Mouse (Mus musculus): Measurements from ENCODE around the gene H2-Ob. TPM values are rescaled to one million over a fixed set of nuclear protein-coding genes. Genes with fewer than 3 reads are reported as not detected.

H2-Ob gene
- polyA plus RNA-seq, 1 experiment, result 334 TPM

DNA sequence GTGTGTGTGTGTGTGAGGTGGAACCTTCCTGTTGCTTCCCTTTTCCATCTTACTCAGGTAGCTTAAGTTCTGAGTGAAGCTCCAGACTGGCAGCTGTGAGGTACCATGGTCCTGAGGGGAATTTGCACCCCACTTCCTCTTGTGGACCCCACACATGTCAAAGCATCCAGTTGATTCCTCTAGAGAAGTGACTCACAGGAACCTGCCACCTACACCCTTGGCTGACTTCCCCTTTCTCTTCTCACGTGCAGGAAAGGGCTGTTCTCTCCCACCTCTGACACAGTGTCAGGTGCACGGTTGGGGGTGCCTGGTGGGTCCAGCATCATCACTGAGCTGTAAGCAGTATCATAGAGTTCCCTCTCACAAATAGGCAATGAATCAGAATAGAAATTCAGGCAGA is 54.8 kb downstream of the H2-Ob start:
- DNase-seq (ENCODE audit: low read depth in 1 of 2, low spot score in 2 of 2), result peak; percentile 82 to 96
- WGBS, result 5% methylated on average over 2 of the region's 2 CpGs
- Histone ChIP-seq H3K27me3 (ENCODE audit: control insufficient read depth, insufficient read depth, low read length) (no peaks in the 10 kb centered on the region), H3K4me1 (ENCODE audit: control insufficient read depth, insufficient read depth, insufficient read length) (peaks cover 37% of the 10 kb centered on the region; the same call in 1 of the 2 replicates), H3K4me3 (ENCODE audit: extremely low read depth, insufficient read depth, insufficient read length) (no peak overlapping the region), H3K27ac (ENCODE audit: insufficient read depth, low read length) (peak overlapping the region; percentile 96), H3K36me3 (ENCODE audit: control insufficient read depth, insufficient read depth, low read length) (no peaks in the 10 kb centered on the region)
- peak; percentile 53 for TF ChIP-seq POLR2A (IDR thresholded peaks at IDR 0.05; ENCODE audit: low read depth, low read length)
- TF ChIP-seq CTCF (IDR thresholded peaks at IDR 0.05; ENCODE audit: extremely low read depth, insufficient read depth, insufficient read length, insufficient replicate concordance), result no peak

DNA sequence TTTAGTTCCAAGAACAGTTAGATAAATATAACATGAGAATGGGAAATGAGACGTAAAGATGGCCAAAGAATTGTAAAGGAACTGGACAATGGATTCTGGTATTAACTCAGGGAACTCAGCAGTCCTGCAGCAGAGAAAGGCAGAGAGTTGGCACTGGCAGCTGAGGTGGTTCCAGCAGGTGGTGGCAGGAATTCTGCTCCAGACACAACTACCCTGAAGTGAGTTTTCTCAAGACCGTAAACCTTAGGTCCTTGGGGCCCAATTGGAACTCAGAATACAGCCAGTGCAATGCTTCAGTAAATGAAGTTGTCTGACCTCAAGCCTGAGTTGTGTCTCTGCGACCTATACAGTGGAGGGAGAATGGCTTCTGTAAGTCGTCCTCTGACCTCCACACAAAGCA is 55.5 kb downstream of the H2-Ob start:
- WGBS, result 77% methylated on average over 4 of the region's 4 CpGs
- Histone ChIP-seq H3K4me1 (ENCODE audit: control insufficient read depth, insufficient read depth, insufficient read length) (peaks cover 42% of the 10 kb centered on the region; the same call in 1 of the 2 replicates), H3K4me3 (ENCODE audit: extremely low read depth, insufficient read depth, insufficient read length) (no peak overlapping the region), H3K27me3 (ENCODE audit: control insufficient read depth, insufficient read depth, low read length) (no peaks in the 10 kb centered on the region), H3K27ac (ENCODE audit: insufficient read depth, low read length) (peak overlapping the region; percentile 96), H3K36me3 (ENCODE audit: control insufficient read depth, insufficient read depth, low read length) (no peaks in the 10 kb centered on the region)
- no peak for DNase-seq (ENCODE audit: low read depth in 1 of 2, low spot score in 2 of 2)
- TF ChIP-seq CTCF (IDR thresholded peaks at IDR 0.05; ENCODE audit: extremely low read depth, insufficient read depth, insufficient read length, insufficient replicate concordance) (no peak), POLR2A (IDR thresholded peaks at IDR 0.05; ENCODE audit: low read depth, low read length) (no peak)

DNA sequence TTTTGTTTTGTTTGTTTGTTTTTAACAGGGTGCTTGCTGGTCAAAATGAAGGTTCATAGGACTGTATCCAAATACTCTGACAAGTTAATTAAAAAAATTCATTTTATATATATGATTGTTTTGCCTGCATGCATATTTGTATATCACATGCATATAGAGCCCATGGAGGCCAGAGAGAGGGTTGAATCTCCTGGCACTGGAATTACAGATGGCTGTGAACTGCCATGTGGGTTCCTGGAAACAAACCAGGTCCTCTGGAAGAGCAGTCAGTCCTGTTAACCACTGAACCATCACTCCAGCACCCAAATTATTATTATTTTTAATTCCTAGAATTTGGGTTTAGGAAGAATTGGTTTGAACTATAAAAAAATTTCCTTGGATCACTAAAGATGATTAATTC is 56.6 kb downstream of the H2-Ob start:
- Histone ChIP-seq H3K27me3 (ENCODE audit: control insufficient read depth, insufficient read depth, low read length) (no peaks in the 10 kb centered on the region), H3K4me3 (ENCODE audit: extremely low read depth, insufficient read depth, insufficient read length) (no peak overlapping the region), H3K36me3 (ENCODE audit: control insufficient read depth, insufficient read depth, low read length) (no peaks in the 10 kb centered on the region), H3K27ac (ENCODE audit: insufficient read depth, low read length) (peak overlapping the region; percentile 94), H3K4me1 (ENCODE audit: control insufficient read depth, insufficient read depth, insufficient read length) (peaks cover 45% of the 10 kb centered on the region; the same call in 1 of the 2 replicates)
- no peak for TF ChIP-seq POLR2A (IDR thresholded peaks at IDR 0.05; ENCODE audit: low read depth, low read length)
- TF ChIP-seq CTCF (IDR thresholded peaks at IDR 0.05; ENCODE audit: extremely low read depth, insufficient read depth, insufficient read length, insufficient replicate concordance), result no peak
- no peak for DNase-seq (ENCODE audit: low read depth in 1 of 2, low spot score in 2 of 2)

DNA sequence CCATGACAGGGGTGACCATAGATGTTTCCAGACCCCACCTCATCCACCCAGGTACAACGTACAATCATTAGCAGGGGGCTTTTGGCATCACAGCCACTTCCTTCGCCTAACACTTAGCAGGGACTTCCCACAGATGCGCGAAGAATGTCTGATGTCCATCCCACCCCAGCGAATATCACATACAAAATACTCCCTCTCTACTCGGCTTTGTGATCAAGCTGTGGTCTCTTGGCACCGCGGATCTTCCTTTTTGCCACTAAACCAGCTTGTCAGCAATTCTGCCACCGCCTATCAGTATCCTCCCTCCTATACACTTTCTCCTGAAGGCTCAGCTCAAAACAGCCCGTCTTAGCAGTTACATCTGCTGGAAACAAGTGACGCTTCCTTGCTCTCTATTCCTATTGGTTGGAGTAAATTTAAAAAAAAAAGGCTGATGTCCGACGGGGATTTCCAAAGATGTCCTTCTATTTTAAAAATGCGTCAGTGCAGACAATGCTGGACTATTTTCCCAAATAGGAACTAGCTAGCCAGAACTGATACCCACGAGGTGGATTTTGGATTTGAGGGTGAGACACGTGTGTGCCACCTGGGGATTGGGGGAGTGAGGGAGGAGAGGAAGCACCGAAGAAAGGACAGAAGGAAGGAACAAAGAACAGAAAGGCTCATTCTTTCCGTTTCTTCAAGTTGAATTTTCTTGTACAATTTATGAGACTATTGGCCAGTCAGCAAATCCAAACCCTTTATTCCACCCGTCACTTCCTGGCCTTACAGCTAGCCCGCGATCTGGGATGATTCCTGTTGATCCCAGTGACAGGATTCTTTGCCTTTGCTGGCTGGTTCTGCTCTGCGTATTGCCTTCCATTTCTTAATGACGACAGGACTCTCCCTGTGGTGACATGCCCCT is 57.4 kb downstream of the H2-Ob start:
- peak; percentile 76 to 96 for DNase-seq (ENCODE audit: low read depth in 1 of 2, low spot score in 2 of 2)
- Histone ChIP-seq H3K4me3 (ENCODE audit: extremely low read depth, insufficient read depth, insufficient read length) (peak overlapping the region; percentile 50; the same call in 1 of the 2 replicates), H3K36me3 (ENCODE audit: control insufficient read depth, insufficient read depth, low read length) (no peaks in the 10 kb centered on the region), H3K4me1 (ENCODE audit: control insufficient read depth, insufficient read depth, insufficient read length) (peaks cover 42% of the 10 kb centered on the region; the same call in 1 of the 2 replicates), H3K27me3 (ENCODE audit: control insufficient read depth, insufficient read depth, low read length) (no peaks in the 10 kb centered on the region), H3K27ac (ENCODE audit: insufficient read depth, low read length) (peak overlapping the region; percentile 94)
- 24% methylated on average over 23 of the region's 23 CpGs for WGBS
- TF ChIP-seq POLR2A (IDR thresholded peaks at IDR 0.05; ENCODE audit: low read depth, low read length) (peak; percentile 79), CTCF (IDR thresholded peaks at IDR 0.05; ENCODE audit: extremely low read depth, insufficient read depth, insufficient read length, insufficient replicate concordance) (no peak)

DNA sequence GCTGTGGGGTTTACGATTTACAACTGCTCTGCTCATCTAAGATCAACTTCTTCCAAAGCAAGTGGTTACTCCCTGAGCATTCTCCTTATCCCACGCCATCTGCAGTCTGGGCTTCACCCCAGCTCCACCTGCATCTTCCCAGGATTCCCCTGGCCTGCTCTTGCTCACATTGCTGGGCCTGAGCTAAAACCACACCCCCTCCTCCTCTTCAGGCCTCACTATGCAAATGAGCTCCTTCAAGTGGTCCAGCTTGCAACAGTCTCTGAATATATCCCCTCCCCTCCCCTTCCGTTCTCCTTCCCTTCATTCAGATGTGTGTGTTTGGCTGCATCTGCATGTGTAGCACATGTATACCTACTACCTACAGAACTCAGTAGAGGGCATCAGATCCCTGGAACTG is 60.7 kb downstream of the H2-Ob start:
- Histone ChIP-seq H3K27me3 (ENCODE audit: control insufficient read depth, insufficient read depth, low read length) (no peaks in the 10 kb centered on the region), H3K4me1 (ENCODE audit: control insufficient read depth, insufficient read depth, insufficient read length) (peaks cover 40% of the 10 kb centered on the region; the same call in 1 of the 2 replicates), H3K4me3 (ENCODE audit: extremely low read depth, insufficient read depth, insufficient read length) (no peak overlapping the region), H3K27ac (ENCODE audit: insufficient read depth, low read length) (peak overlapping the region; percentile 93), H3K36me3 (ENCODE audit: control insufficient read depth, insufficient read depth, low read length) (no peaks in the 10 kb centered on the region)
- TF ChIP-seq POLR2A (IDR thresholded peaks at IDR 0.05; ENCODE audit: low read depth, low read length), result no peak; the same call in 1 of the 2 replicates
- no peak for TF ChIP-seq CTCF (IDR thresholded peaks at IDR 0.05; ENCODE audit: extremely low read depth, insufficient read depth, insufficient read length, insufficient replicate concordance)
- 54% methylated on average over 3 of the region's 3 CpGs for WGBS
- peak; percentile 66 to 80 for DNase-seq (ENCODE audit: low read depth in 1 of 2, low spot score in 2 of 2)

DNA sequence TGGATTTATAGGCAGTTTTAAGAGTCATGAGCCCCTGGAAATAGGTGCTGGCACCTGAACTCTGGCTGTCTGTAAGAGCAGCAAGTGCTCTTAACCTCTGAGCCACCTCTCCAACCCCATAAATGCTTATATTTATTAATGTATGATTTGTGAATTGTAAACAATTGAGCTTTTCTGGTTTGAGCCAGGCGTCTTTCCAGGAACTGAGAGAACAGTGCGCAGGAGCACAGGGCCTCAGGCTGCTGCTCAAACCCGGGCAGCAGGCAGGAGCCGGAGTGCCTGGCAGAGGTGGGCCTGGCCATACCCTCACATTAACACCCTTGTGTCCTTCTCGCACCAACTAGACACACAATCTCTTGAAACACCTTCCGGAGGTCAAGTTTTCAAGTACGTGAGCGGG is 61.4 kb downstream of the H2-Ob start:
- H3K4me1 ChIP-seq (ENCODE audit: control insufficient read depth, insufficient read depth, insufficient read length), result peaks cover 37% of the 10 kb centered on the region; the same call in 1 of the 2 replicates
- H3K36me3 ChIP-seq (ENCODE audit: control insufficient read depth, insufficient read depth, low read length), result no peaks in the 10 kb centered on the region
- WGBS, result 94% methylated on average over 8 of the region's 8 CpGs
- TF ChIP-seq POLR2A (IDR thresholded peaks at IDR 0.05; ENCODE audit: low read depth, low read length), result no peak
- no peak for TF ChIP-seq CTCF (IDR thresholded peaks at IDR 0.05; ENCODE audit: extremely low read depth, insufficient read depth, insufficient read length, insufficient replicate concordance)
- H3K27me3 ChIP-seq (ENCODE audit: control insufficient read depth, insufficient read depth, low read length), result no peaks in the 10 kb centered on the region
- H3K27ac ChIP-seq (ENCODE audit: insufficient read depth, low read length), result peak overlapping the region; percentile 91
- no peak overlapping the region for H3K4me3 ChIP-seq (ENCODE audit: extremely low read depth, insufficient read depth, insufficient read length)
- DNase-seq (ENCODE audit: low read depth in 1 of 2, low spot score in 2 of 2), result no peak
